Mouse (Mus musculus): ENCODE measurements around the gene Myog. TPM values are rescaled to one million over a fixed set of nuclear protein-coding genes. Genes with fewer than 3 reads are reported as not detected.

Myog gene
- total RNA-seq, 1 experiment from 2014 or later: not detected

Other genes with a start within 250 kb of the Myog start
- 87.7 and 93.6 TPM in 2 replicates for gene Btg2, start 210.9 kb upstream of the Myog start, total RNA-seq (2017)
- gene Chit1, start 178.7 kb upstream of the Myog start, total RNA-seq (2017): 0.53 and 0.55 TPM in 2 replicates
- 3.1 and 8.3 TPM in 2 replicates for gene Chil1, start 107.8 kb upstream of the Myog start, total RNA-seq (2017)
- not detected in 2 replicates for gene Mybph, start 96.5 kb upstream of the Myog start, total RNA-seq (2017)
- not detected in 2 replicates for gene Adora1, start 54.6 kb upstream of the Myog start, total RNA-seq (2017)
- gene Ppfia4, start 42.9 kb downstream of the Myog start, total RNA-seq (2017): 5.1 and 5.3 TPM in 2 replicates
- 44.0 and 51.2 TPM in 2 replicates for gene Tmem183a, start 72.0 kb downstream of the Myog start, total RNA-seq (2017)
- not detected in 2 replicates for gene 4933406M09Rik, start 96.0 kb downstream of the Myog start, total RNA-seq (2017)
- 22.5 and 23.4 TPM in 2 replicates for gene Cyb5r1, start 115.6 kb downstream of the Myog start, total RNA-seq (2017)
- 29.5 and 36.4 TPM in 2 replicates for gene Adipor1, start 125.4 kb downstream of the Myog start, total RNA-seq (2017)
- 21.8 and 28.1 TPM in 2 replicates for gene Klhl12, start 165.5 kb downstream of the Myog start, total RNA-seq (2017)
- 15.2 and 18.3 TPM in 2 replicates for gene Rabif, start 204.7 kb downstream of the Myog start, total RNA-seq (2017)